Mouse (Mus musculus) cerebellum, postnatal 14 days (tissue): Measurements from ENCODE around the gene Iqcn.

ENCODE experiments used
- DNase-seq, 2 experiments: peaks; one replicate each; pipeline ENCODE4 v3.0.0; 2021; ENCODE audit warnings: mixed read lengths in 2 of 2

The Iqcn gene

DNA sequence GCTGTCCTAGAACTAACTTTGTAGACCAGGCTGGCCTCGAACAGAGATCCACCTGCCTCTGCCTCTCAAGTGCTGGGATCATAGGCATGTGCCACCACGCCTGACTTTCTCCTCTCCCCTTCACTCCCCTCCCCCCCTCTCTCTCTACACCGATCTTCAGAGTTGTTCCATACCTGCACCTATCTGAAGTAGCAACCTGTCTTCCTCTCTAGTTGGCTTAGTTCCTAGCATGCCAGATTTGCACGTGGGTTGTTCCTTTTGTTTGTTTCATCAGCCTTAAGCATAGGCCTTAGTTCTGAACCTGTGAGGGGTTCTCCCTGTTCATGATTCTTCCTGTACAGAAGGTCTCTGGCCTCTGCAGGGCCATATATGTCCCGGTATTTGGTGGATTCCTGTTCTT is 34.4 kb downstream of the Iqcn start:
- no peak for DNase-seq

DNA sequence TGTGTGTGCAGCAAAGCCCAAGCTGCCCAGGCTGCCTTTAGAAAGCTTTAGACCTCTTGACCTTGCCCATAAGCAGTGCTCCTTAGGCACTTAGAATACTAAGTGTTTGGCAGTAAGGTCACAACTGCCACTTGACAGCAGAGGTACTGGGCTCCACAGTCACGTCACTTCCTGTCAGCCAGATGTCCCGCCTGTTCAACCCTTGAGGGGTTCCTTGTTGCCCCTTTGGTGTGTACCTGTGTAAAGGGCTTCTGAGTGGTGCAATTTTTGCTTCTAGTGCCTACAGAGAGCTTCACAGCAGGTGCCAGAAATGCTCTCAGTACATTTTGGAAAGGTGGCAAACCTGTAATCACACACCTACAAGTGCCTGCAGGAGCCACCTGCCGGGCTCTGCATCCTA is 35.0 kb downstream of the Iqcn start:
- no peak for DNase-seq

DNA sequence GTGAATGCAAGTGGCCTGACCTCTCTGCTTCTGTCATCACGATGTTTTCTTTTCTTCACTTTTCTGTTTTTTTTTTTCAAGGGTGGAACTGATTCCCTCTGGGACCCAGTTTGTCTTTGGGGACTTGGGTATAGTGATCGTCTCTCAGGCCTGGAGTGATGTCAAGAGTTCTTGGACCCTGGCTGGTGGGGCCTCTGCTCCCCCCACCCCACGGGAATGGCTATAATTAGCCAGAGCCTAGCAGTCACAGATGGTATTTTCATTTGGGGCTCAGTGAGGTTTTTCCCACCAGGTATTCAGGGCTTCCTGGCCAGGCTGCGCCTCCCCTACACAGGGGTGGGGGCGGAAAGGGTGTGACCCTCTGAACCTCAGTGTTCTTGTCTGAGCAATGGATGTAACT is 38.4 kb downstream of the Iqcn start:
- no peak for DNase-seq

DNA sequence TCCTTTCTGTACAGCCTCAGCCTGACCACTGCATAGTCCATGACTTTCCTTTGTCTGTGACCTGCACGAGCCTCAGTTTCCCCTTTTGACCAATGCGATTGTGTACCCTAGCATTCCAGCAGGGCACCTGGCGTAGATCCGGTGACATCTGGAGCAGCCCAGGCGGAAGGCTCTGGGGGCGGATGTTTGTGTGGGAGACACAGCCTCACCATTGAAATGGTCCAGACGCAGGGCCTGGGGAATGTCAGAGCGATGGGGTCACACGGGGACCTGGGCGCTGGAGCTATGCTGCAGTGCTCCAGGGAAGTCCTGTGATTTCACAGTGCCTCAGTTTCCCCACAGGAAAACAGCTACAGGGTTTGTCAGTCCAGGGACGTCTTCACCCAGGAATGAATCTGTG is 38.9 kb downstream of the Iqcn start:
- no peak for DNase-seq

DNA sequence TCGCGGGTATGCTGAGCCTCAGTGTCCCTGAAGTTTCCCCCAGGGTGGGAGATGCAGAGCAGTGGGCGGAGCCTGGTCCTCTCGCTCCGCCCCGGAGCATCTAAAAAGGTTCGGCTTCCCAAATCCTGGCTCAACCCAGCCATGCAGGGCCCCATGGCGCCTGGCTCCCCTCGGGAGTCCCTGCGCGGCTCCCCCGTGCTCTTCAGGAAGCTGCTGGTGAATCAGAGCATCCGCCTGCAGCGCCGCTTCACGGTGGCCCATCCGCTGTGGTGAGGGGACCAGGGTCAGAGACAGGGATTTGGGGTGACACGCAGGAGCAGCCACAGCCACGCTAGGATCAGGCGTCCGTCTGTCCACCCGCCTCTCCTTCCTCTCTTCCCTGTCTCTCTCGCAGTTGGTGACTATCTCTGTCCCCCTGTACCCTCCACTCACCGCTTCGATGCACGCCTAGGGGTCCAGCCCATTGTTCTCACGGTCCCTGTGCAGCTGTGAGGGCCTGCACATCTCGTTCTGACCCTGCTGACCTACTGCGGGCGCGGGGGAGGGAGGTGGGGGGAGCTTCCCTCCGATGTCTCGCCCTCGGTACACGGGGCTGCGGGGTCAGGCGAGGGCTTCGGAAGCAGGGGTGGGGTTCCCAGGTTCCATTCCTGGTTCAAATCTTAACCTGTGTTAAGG is 39.9 kb downstream of the Iqcn start:
- no peak for DNase-seq

DNA sequence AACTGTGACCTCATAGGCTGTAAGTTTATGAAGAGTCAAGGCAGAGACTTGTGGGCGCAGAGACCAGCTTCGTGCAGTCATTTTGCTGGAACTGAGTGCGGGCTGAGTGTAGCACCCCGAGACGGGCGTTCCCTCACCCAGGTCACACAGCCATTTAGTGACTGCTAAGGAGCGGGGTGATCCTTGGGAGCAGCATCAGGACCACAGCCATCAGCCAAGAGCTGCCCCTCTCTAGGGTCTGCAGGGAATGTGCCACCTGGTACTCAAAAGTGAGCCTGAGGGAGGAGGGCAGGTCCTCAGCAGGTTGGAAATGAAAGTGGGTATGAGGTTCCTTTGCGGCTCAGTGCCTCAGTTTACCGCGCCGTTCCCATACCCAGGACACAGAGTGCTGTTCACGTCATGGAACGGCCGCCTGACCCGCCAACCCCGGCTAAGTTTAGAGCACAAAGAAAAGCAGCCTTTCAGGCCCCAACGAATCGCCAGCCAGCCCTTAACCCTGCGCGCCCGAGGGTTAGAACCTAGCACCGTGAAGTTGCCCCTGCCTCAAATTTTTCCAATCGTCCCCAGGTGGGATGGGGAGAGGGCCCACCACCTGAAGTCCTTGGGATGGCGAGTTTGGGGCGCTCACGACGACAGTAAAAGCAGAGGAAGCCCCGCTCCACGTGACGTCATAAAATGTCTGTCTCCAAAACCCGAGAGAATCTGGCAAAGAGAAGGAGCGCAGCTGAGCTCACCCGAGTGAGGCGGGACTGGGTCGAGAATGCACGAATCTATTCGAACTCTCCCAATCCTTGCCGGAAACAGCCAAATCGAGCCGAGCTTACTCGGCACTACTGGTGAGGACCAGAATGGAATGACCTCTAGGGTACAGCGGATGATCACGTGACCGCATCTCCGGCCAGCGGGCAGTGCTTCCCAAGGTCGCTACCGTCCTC is 40.7 kb downstream of the Iqcn start:
- DNase-seq, result peak; percentile 51 to 64

DNA sequence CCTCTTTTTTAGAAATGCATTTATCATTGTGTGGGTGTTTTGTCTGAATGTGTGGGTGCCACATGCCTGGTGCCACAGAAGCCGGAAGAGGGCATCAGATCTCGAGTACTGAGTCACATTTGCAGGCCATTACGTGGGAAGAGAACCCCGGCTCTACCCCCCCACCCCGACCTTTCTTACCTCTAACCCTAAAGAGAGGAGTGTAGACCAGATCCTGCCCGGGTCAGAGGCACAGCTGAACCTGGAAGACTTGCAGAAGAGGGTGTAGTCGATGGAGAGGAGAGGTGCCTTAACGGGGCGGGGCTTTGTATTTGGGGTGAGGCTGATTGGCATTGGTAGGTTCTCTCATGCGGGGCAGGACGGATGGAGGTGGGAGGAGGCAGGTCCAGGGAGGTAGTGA is 41.5 kb downstream of the Iqcn start:
- no peak for DNase-seq

DNA sequence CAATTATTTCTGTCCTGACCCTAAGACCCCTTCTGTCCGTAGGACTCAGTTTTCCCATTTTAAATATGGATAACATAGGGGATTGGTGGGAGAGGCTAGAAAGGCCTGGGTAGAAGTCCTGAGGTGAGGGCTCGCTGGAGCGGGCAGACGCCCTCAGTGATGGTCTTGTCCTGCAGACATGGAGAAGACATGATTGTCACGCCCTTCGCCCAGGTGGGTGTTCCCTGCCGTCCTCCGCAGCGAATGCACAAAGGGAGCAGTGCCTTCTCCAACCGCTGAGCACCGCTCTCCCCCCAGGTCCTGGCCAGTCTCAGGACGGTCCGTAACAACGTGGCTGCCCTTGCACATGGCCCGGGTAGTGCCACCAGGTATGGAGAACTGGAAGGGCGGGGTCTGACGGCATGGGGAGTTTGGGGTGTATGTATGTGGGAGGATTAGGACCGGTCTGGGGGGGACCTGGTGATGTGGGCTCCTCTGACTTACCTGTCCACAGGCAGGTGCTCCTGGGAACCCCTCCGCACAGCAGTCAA is 42.5 kb downstream of the Iqcn start:
- DNase-seq, result no peak

DNA sequence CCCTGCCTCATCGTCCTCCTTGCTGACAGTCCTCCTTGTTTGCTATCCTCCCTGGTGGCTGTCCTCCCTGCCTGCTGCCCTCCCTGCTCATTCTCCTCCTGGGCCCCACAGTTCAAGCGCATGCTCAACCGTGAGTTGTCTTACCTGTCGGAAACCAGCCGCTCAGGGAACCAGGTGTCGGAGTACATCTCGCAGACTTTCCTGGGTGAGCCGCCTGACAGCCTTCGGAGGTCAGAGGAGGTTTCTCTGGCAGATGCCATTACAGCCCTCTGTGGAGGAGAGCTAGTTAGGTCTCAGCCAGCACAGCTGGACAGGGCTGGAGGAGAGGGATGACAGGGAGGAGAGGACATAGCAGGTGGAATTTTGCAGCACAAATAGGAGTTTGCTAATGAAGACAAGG is 43.4 kb downstream of the Iqcn start:
- no peak for DNase-seq

DNA sequence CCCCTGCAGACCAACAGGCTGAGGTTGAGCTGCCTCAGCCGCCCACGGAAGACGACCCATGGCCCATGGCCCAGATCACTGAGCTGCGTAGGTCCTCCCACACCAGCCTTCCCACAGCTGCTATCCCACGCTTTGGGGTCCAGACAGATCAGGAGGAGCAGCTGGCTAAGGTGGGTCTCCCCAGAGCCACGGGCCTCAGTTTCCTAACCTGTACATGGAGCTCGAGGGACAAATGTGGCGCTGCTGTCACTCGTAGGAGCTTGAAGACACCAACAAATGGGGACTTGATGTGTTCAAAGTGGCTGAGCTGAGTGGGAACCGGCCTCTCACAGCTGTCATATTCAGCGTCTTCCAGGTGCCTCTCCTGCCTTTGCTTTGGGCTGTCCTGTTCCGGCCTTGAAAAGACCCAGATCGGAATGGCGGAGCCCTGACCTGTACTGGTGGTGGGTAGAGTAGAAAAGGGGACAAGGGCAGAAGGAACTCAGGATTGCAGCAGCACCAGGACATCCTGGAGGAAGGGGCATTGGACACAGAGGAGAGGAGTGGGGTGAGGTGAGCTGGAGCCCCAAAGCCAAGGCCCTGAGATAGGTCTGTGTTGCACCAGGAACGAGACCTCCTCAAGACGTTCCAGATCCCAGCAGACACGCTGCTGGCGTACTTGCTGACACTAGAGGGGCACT is 44.1 kb downstream of the Iqcn start:
- DNase-seq, result no peak

DNA sequence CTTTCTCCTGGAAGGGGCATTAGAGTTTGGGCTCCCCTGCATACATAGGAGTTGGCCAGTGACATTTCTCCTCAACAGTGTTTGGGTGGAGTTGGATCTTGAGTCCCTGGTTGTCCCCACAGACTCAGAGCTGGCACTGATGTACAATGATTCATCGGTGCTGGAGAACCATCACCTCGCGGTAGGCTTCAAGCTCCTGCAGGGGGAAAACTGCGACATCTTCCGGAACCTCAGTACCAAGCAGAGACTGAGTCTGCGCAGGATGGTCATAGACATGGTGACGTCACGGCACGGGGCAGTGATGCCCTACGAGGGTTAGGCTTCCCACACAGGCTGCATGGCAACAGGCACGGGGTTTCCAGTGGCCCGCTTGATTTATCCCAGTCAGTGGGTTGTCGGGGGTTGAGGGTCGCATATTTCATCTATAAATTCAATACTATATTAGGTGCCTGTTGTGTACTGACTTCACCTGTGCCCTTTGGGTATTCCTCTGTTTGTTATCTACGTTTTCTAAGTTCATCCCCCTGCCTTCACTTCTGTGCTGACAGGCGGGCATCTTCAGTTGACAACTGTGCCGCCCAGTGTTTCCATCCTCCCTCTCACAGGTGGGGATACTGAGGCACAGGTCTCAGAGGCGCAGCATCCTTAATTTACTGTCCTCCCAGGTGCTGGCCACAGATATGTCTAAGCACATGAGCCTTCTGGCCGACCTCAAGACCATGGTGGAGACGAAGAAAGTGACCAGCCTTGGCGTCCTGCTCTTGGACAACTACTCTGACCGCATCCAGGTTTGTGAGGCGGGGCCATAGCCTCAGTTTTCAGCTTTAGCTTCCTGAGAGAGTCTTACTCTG is 45.2 kb downstream of the Iqcn start:
- no peak for DNase-seq

DNA sequence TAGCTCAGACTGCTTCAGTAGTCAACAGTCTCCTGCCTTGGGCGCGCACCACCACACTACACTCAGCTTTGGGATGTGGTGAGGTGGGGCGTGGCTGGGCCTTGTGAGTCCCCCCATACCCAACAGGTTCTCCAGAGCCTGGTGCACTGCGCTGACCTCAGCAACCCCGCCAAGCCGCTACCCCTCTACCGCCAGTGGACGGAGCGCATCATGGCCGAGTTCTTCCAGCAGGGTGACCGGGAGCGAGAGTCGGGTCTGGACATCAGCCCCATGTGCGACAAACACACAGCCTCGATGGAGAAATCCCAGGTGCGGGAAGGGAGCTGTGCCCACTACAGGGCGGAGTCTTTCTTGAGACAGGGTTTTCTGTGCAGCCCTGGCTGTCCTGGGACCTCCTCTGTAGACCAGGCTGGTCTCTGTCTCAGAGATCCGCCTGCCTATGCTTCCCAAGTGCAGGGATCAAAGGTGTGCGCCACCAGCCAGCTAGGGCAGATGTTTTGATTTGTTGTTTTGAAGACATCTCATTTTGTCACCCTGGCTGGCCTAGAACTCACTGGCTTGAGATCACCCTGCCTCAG is 45.9 kb downstream of the Iqcn start:
- DNase-seq, result peak in 1 of 2 experiments; percentile 2

DNA sequence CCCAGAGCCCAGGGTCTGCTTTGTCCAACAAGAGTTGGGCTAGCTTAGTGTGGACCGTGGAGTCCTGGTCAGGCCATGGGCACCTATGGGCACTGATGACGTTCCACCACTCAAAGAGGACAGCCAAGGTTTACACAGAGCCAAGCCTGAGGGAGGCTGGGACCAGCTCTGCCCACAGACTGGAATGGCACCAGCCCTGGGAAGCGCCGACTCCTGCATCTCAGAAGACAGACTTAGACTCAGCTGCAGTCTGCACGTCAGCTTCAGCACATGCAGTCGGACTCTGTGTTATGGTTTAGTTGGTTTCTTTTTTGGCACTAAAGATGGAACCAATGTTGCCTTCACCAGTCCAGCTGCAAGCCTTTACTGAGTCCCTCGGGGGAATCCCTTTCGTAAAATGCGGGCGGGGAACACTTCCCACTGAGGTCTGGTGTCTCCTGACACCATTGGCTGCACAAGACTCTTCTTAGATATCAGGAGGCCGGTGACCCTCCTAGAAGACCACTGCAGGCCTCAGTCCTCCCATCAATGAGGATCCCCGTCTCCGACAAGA is 46.9 kb downstream of the Iqcn start:
- peak in 1 of 2 experiments; percentile 2 for DNase-seq

DNA sequence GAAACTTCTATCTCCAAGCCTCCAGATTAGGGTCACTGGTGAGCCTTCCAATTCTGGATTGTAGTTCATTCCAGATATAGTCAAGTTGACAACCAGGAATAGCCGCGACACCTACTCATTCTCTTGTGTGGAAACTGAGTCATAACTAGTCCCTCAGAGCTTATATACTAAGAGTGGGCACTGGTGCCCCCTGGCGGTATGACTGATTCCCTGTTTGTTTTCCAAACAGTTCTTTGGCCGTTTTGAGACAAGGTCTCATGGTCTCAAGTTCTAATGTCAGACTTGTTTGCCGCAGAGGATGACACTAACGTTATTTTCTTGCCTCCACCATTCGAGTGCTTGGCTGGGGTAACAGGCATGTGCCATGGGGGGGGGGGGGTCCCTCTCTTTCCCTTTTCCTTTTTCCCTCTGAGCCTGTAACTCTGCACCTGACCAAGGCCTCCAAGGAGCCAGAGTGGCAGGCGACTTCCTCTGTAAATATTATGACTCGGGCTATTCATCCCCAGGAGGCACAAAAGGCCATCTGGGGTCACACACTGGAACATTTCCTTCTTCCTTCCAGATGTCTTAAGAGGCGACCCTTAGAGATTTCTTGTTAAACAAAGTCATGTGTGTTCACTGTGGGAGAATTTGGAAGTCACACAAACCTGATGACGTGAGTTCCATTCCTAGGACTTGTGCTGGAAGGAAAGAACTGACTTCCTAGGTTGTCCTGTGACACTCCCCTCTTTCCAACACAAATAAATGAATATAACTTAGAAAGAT is 48.9 kb downstream of the Iqcn start:
- DNase-seq, result peak; percentile 86 to 92

DNA sequence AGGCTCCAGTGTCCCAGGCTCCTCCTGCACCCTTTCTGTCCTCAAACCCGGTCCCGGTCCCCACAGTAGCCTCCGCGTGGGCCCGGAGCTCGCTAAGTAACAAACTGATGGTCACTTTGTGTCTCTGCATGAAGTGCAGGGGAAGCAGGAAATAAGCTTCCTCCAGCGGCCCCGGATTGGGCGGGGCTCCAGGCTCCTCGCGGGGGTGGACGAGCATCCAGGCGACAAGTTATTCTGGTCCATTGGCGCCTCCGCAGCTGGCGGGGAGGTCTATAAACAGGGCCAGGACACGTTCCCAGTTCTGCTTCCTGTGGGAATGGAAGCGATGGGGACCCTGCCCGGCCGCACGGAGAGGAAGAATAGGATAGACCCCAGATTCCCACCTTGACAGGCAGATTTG is 49.9 kb downstream of the Iqcn start:
- peak; percentile 62 to 71 for DNase-seq

DNA sequence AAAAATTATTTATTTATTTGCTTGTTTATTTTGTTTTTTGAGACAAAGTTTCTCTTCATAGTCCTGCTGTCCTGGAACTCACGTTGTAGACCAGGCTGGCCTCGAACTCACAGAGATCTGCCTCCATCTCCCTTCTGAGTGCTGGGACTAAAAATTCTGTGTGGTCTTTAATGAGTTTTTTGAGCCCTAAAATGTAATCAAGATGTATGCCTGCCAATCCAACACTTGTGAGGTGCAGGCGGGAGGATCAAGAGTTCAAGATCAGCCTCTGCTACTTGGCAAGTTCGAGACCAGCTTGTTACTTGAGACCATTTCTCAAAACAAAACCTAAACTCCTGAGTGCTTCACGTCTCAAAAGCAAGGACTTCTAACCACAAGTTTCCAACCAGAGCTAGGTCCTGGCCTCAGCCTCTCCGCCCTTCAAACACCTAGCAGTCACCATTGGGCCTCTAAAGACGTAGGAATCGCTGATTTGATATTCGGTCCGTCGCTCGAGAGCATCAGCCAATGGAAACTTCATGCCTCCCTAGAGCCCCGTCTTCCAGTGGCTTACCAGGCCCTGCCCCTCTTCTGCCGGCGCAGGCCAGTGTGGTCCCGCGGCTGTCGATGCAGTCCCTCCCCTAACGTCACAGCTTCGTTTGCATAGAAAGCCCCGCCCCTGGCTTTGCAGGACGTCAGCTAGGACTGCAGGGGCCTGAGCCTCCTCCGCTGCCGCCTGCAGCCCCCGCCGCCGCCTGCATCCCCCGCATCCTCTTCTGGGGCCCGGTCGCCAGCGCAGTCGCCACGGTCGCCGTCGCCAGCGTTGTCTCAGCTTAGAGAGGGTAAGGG is 51.0 kb downstream of the Iqcn start, which contains the start of gene Rab3a:
Gene Rab3a (plus strand): TSS at position 637 of the 828 bp plus-strand sequence.
- DNase-seq, result peak; percentile 96 to 97

DNA sequence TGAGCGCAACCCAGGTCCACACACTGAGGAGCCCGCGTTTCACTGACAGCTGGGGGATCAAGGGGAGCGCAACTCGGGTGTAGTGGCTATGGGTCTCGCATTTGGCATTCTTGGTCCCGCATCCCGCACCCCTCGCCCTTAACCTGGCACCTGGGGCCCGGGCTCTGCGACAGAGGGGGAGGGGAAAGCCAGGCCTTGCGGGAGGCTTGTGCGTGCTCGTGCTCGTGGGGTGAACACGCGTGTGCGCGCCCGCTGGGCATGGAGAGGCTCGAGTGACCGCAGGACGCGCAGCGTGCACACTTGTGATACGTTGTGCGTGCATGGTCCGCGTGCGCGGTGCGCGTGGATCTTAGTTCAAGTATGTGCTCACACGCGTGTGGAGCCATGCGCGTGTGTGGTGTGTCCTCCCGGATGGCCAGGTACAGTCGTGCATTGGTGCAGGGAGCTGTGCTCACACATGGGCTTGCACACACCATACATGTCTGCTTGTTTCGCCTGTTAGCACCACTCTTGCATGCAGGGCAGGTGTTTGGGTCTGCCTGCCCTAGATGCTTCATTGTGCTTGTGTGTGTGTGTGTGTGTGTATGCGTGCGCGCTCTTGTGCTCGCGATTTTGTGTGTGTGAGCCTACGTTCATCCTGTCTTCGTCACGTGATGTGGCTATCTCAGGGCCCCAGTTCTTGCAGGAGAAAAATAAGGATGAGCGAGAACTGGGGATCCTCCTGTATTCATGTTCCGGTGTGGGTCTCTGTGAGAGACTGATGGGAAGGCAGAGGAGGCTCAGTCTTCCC is 51.8 kb downstream of the Iqcn start:
- DNase-seq, result peak; percentile 89 to 92

DNA sequence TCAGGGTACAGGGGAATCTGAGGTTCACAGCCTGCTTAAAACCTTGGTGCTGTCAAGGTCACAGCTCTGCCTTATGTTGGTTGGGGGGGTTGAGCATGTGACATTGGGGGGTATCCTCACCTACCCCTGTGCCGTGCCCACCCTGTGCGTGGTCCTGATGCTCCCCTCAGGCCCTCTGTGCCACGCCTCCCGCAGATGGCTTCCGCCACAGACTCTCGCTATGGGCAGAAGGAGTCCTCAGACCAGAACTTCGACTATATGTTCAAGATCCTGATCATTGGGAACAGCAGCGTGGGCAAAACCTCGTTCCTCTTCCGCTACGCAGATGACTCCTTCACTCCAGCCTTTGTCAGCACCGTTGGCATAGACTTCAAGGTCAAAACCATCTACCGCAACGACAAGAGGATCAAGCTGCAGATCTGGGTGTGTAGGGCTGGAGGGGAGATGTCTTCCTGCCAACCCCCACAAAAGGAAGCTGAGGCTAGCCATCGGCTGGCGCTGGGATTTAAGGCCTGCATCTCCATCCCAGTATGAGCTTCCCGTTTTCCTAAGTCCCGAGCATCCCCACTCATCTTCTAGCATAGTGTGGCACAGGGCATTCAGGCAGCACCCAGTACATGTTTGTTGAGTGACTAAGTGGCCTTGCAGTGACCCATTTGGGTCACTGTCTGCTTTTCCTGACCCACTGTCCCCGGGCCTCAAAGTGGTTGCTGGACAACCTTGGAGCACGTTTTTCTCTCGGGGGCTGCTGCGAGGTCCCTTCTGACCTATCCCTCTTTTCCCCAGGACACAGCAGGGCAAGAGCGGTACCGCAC is 52.6 kb downstream of the Iqcn start:
- peak; percentile 28 to 31 for DNase-seq
